Mouse (Mus musculus) megakaryocyte, embryonic 14.5 days (primary cell): ENCODE results near the gene Pdk2.

Experiments used
- FLI1 ChIP-seq: IDR thresholded peaks from 2 replicates; pipeline ENCODE4 v1.6.1; 2012; ENCODE audit warnings: low read length, inconsistent platforms, mixed read lengths
- GATA1 ChIP-seq: IDR thresholded peaks from 3 replicates; pipeline ENCODE4 v1.6.1; 2012; ENCODE audit warnings: mixed read lengths, low read length, inconsistent platforms, borderline replicate concordance

DNA sequence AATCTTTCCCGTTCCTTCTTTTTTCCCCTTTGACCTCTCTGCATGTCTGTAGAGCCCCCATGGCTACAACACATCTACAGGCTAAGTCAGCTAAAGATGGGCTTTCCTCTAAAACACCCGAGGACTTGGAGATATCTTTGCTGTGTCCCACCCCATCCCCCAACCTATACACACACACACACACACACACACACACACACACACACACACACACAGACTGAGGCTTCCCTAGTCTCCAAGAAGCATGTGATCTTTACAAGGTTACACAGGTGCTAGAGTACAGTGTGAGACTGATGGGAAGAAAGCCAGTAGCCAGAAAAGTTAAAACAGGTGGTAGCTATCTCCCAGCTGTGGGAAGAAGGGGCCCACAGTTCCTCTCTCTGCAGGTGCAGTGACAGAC, 54.7 kb downstream of the Pdk2 start:
- TF ChIP-seq FLI1 (no peak), GATA1 (no peak)
